Mouse (Mus musculus) MEL-GATA-1-ER (cell line): ENCODE results near the gene Ccrl2.

Experiments used
- DNase-seq: peaks from one replicate; pipeline ENCODE4 v3.0.0-alpha.2; 2012; ENCODE audit warnings: low read depth; ENCODE audit errors: extremely low read depth

Ccrl2 gene

DNA sequence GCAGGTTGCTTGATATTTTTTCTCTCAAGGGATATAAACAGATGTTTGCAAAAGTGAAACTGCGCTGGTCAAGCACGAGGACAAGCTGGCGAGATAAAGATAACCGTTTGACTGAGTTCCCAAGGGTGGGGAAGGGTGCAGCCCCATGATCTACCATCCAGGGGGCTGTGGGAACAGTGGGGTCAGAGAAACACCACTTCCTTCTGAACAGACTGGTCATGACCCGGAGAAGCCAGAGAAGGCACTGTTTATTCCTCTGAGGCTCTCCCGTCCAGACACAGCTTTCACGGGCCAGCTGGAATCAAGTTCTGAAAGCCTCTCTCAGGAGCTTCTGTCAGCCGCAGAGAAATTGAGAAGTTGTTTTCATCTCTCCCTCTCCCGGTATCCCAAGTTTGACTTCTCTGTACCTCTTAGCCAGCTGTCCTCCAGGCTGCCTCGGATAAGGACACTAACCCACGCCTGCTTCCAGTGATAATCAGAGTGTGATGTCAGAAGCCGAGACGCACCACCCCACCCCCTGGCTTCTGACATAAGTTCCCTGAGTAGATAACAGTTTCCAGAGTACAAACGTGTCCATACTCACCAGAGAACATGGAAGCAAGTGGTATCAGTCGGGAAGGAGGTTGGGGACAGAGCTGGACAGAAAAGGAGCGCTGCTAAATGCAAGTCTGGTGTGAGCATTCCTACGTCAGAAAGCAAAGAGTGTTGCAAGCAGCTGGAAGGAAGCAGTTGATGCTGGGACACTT, at the start of gene Ccrl2:
TSS of gene Ccrl2 (minus strand) at position 722 of the 746 bp plus-strand sequence.
- DNase-seq, result peak; percentile 84

DNA sequence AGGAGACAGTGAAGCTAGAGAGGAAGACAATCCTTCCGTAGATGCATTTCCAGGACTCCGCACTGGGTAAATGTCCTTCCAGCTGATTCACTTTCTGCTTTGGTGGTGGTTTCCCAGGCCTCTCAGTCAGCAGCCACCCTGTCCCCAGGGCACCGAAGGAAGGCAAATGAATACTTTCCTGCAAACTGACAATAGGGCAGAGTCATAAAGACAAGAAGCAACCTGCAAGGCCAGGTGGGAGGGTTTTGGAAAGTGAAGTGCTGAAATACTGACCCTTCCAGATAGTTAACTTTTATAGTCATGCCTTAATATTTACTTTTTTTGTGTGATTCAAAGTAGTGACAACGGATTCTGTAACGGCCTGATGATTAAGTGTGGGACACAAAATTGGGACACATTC, 46.6 kb upstream of the Ccrl2 start:
- DNase-seq, result no peak

DNA sequence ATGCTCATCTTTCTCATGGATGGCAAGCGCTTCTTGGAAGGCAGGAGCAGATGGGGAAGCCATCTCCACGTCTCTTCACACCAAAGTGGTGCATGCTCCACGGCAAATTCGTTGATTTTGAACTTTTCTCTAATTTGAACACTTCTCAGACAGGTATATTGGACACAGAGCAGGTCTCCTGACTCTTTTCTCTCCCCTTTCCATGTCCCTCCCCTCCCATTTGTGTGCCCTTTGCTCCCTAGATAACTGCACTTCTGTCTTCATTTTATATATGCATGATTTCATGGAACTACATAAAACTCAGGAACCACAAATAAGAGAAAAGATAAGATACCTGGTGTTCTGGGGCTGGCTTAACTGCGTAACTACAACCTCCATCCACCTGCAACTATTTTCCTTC, 46.0 kb upstream of the Ccrl2 start:
- DNase-seq, result no peak

DNA sequence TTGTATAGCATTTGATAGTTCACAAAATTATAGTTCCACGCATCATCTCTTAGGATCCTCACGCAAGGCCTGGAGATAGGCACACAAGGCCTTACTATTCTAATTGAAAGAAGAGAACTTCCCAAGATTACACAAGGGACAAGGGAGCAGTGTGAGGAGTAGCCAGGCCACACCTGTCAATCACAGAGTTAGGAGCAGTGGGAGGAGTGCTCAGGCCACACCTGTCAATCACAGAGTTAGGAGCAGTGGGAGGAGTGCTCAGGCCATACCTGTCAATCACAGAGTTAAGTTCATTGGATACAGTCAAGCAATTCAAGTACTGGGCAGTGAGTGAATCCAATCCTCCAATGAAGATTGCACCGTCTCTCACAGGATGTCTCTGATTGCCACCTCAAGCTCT, 43.1 kb upstream of the Ccrl2 start:
- no peak for DNase-seq

DNA sequence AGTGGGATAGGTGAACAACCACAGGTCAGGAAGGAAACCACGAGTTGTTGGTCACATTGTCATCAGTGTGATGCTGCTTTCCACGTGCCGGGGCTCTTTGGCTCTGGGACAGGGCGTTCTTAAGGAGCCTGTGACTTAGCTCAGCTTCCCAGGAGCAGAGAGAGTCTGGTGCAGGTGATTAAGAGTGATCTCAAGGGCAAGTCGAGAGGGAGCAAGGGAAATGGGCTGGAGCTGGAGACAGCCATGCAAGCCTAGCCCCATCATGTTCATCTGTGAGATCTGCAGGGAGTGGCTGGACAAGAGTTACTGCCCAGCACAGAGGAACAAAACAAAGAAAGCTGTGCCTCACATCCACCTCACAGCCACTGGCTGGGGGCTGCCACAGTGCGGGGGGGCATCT, 40.2 kb upstream of the Ccrl2 start:
- no peak for DNase-seq

DNA sequence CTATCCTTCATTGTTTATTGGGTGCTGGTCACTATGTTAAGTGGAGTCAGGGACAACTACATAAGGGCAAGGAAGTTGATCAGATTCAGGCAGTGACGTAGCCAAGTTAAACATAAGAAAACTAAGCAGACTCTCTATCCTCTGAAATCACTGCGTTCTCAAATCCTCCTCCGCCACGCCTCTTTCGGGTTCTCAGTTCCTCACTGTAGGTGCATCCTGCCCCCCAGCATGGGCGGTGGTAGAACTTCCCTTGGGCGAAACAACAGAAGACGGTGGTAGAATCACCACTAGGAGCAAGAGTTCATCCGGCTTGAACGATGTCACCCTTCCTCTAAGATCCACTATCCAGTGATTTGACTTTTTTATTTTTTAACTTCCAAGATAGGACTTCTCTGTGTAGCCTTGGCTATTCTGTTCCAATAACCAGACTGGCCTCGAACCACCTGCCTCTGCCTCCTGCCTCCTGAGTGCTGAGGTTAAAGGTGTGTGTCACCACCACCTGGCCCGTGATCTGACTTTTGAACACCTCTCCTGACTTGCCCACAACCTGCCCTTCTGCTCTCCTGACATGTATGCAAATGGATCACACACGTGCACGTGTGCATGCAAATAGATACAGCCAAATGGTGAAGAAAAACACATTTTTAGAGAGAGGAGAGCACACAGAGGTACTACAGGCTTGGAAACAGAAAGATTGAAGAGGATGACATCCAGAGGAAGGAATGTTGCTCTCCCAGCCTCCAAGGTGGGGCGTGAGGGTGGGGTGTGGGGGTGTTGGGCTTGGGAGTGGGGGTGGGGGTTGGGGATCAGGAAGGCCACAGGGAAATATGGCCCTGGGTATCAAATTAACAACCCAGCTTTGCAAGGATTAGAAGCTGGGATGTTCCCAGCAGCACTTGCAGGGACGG, 39.4 kb upstream of the Ccrl2 start:
- no peak for DNase-seq

DNA sequence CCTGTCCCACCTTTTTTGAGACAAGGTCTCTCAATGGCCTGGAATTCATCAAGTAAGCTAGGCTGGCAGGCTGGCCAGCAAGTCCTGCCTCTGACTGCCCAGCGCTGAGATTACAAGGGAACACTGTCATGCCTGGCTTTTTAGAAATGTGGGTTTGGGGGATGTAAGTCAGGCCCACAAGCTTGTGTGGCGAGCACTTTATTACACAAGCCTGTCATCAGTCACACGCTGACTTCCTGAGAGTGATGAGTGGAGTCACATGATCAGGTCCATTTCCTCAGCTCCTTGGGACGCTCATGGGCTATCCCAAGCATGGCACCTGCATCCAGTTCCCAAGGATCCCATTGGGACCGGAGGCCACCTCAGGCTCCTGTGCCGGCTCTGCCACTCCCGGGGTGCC, 38.4 kb upstream of the Ccrl2 start:
- no peak for DNase-seq

DNA sequence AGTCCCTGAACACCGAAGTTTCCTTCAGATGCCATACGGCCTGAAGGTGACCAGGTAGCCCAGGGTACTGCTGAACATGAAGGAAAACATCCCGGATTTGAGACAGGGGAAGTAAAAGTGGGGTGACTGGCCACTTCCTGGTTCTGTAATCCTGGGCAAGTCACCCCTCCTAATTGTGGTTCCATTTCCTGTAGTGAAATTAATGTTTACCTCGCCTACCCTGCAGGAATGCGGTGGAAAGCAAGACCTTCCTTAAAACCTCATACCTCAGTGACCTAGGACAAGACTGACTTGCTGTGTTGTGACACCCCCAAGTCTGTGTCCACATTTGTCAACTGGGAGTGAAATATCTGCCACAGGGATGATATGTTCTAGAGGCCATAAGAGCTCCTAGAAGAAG, 37.3 kb upstream of the Ccrl2 start:
- no peak for DNase-seq

DNA sequence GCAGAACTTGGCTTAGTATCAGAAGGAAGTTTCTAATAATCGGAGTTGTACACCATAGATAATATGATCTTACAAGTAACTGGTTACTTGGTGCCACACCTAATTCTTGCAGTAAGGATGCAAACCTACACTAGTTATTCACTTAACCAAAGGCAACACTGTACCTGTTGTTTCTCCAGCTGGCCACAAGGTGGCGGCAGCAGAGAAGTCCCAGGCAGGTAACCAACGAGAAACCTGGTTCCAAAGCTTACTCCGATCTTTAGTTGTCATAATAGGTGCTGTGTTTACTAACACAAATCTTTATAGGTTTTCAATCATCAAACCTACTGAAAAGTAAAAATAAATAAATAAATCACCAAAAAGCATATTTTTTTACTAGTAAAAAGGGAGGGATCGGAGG, 35.8 kb upstream of the Ccrl2 start:
- DNase-seq, result no peak

DNA sequence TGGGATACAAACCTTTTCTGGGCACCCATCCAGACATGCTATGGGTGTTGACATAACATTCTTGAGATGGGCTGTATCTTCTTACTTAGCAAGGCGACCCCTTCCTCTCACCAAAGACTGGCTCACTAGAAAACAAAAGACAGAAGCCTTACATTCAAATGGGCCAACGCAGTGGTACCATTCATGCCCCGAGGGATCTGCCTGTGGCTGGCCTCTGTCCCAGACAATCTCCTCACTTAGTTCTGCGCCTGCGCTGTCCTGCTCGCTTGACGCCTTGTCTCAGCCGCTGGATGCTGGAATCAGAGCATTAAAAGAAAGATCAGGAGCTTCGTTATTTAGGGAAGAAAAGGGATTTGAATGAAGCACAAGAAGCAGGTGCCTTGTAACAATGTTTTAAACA, 35.3 kb upstream of the Ccrl2 start:
- no peak for DNase-seq

DNA sequence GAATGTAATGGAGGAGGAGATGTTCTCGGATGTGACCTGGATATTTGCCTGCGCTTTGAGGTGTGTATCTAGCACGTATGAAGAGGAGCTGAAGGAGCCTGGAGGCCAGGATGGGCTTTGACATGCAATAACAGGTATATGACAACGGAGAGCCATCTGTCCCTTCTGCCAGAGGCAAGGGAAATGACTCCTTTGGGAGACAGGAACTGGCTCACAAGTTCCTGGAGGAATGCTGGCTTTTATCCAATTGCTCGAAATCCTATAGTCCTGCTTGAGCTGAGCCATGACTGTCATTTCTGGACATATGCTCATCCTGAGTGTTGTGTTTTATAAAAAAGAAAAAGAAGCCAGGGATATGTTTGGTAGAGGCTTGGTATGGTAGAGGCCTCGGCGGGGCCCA, 31.6 kb upstream of the Ccrl2 start:
- no peak for DNase-seq

DNA sequence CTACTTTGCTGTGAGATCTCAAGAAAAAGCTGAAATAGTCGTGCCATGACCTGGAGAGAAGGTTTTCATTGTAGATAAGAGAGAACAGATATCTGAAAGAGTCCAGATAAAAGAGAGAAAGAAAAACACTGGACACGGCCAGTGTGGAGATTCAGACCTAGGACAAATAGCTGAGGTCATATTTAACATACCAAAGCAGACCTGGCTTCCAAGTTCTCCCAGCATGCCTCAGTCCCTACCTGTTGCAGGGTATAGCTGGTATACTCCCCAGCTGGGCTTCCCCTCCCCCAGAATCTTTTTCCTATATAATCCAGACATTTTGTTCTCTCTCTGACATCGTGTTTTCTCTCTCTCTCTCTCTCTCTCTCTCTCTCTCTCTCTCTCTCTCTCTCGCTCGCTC, 30.6 kb upstream of the Ccrl2 start:
- no peak for DNase-seq

DNA sequence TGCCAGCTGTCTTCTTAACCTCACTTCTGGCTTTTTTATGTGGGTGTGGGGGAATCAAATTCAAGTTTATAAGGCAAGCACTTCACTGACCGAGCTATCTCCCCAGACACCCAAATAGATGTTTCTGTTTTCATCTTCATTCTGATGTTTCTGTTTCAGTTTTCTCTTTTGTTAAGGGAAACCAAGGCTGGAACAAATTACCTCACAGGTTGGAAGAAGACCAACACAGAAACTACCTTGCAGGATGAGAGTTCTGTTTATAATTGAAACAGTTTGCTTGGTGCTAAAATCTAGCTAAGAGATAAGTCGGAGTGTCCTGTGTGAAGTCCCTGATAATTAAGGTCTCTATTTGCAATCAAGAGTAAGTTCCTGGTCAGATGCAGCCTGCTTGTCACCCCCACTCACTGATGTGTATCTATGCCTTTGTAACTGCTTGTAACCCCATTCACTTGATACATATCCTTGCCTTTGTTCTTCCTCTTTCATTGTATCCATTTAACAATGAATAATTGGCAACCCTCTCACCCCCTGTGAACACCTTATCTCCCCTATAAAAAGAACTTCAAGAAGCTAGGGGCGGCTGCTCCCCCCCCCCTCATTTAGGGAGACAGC, 29.8 kb upstream of the Ccrl2 start:
- DNase-seq, result no peak

DNA sequence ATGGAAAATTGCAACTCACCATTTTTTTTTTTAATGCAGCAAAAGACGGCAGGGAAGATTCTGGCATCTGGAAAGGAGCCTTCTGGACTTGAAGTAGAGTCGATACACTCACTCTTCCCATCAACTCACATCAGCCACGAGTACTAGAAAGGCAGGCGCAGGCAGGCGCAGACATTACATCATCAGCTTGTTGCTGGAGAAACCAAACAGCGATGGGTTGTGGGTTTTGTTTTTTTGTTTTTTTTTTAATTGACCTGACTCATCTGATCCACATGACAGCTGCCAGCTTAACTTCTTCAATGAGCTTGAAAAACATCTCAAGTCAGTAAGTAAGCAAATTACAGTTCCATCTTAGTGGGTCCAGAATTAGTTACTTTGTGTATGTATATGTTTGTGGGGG, 28.8 kb upstream of the Ccrl2 start:
- no peak for DNase-seq

DNA sequence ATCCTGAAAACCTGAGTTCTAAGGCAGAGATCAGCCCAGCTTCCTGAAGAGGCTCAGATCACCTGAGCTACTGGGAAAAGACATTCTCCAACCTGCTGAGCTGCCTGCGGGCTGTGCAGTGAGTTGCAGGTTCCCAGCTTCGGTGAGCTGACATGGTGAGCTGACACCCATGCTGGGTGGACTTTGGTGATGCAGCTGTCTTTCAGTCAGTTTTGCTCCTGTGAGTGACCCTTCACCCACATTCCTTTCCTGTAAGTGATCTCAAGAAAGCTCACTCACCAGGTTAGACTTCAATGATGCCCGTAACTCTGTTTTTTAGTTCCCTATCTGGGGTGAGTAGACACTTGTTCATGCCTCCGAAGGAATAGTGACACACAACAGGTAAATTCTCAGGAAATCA, 28.0 kb upstream of the Ccrl2 start:
- DNase-seq, result no peak

DNA sequence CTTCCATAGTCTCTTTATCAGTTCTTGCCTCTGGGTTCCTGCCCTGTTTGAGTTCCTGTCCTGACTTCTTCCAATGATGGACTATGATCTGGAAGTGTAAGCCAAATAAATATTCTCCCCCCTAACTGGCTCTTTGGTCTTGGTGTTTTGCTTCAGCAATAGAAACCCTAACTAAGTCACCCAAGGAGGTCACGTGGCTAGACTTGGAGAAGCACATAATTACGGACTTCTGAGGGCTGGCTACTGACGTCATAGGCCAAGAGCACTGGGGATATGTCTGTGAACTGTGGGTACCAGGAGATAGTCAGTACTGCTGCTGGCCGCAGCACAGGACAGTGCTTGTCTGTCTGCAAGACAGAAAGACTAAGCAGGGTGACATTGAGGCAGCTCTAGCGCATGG, 24.4 kb upstream of the Ccrl2 start:
- DNase-seq, result no peak

DNA sequence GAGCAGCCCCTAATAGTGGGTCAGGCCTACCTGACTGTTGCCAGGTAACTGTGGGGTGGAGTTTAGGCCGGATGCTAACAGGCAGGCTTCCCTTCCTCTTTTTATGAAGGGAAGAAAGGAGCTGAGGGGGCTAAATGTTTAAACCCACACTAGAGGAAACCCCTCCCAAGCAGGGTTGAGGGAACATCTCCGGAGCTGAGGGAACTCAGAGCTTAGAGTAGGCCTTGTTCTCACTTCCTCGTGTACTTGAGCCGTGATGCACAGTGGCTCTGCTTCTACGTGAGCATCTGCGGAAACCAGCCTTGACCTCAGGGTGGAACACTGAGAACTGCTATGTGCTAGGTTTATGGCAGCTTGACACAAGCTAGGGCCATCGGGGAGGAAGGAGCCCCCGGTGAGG, 23.5 kb upstream of the Ccrl2 start:
- no peak for DNase-seq

DNA sequence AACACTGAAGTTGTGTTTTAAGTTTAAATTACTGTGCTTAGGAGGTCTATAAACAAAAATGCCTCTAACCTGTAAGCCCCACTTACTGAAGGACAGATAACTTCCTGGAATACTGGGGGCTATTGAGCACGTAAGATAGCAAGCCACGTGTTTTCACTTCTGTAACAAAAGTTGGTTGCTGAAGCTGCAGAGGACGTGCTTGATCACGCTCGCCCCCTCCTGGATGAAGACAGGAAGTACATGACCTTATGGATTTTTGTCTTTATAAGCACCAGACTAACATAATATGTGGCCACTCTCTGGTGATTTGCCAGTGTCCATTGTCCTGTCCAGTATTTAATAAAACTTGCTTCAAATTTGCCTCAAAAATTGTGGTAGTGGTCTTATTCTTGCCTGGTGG, 20.4 kb upstream of the Ccrl2 start:
- DNase-seq, result no peak

DNA sequence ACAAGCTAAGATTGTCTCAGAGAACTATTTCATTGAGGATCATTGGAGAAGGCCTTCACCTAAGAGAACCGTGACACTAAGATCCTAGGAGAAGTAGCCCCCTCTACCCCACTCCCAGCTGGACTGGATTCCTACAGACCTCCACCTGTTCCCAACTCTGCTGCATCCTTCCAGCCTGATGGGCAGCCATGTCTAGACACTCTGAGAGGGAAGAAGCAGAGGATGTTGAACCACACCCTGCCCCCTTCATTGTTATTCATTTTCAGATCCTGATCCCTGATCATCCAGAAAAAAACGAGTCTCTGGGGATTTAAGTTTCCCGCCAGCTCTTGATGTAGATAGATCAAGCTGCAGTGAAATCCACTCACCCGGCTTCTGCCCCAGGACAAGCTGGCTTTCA, 15.7 kb upstream of the Ccrl2 start:
- no peak for DNase-seq

DNA sequence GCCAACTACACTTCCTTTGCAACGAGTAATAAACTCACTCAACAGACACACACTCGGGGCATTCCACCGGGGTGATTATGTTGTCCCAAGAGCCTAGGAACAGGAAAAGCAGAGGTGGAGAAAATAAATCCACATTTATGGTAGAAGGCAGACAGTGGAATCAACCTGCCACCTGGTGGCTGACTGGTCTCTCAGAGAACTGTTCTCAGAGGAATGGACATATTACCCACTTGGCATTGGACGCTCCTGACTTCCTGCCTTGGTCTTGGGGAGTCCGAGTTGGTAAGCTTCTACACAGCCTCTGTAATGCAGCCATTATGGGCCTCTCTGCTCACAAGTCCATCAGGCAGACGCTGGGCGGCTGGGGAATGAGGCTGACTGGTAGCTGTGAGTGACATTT, 14.9 kb upstream of the Ccrl2 start:
- no peak for DNase-seq

DNA sequence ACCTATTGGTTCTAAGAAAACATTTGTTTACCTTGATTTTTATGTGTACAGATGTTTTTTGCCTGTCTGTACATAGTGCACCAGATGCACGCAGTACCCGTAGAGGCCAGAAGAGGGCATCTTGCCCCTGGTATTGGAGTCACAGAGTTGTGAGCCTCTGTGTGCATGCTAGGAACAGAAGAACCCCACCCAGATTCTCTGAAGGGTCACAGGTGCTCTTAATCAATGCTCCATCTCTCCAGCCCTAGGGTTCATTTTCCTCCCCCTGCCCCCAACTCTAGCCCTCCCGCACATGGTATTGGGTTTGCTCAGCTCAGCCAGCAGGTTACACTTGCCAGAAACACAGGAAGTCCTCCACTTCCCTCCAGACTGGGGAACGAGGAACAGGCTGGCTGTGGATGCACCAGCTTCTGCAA, 13.2 kb upstream of the Ccrl2 start:
- no peak for DNase-seq

DNA sequence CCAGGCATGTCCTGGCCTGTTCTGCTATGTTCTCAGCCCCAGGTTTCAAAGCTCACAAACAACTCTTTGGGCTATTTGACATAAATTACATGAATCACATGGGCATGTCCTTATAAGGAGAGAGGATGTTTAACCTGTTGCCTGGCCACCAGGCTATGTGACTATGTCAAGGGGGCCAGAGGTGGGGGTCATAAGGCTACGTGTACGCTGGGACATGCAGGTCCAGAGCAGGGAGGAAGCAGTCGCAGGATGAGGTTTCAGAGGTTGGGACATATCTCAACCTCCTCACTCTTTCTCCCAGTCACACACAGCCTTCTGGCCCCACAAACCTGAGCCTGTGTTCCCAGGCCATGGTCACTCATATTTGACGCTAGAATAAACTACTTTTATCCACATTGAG, 9.7 kb upstream of the Ccrl2 start:
- no peak for DNase-seq
